ENCODE assay signal across 8 mouse cellular contexts in genomic region chr15:85734571-85735033, GRCm38 (mm10). TPM values are rescaled to one million over a fixed set of nuclear protein-coding genes. Genes with fewer than 3 reads are reported as not detected.
DNase-seq lines count a peak whose midpoint lies in the region; ATAC-seq and TF ChIP-seq lines count a peak whose summit lies in the region.

TSS of gene Ppara (plus strand) at chr15:85734983.

- no peak within 1 kb of the TSS for H3K27ac ChIP-seq in heart, embryonic 11.5 days (ENCODE audit: low read depth, low read length)
- H3K27ac ChIP-seq in kidney, postnatal 0 days = peak within 1 kb of the TSS; percentile 50

- no peaks in the 10 kb centered on the region for H3K36me3 ChIP-seq in erythroblast, embryonic 14.5 days (ENCODE audit: control insufficient read depth)
- no peaks in the 10 kb centered on the region for H3K36me3 ChIP-seq in heart, embryonic 11.5 days (ENCODE audit: control insufficient read depth, insufficient read depth, low read length)
- H3K36me3 ChIP-seq in kidney, postnatal 0 days (ENCODE audit: insufficient read depth, low read length) = no peaks in the 10 kb centered on the region

- TF ChIP-seq CTCF in kidney, postnatal 0 days (IDR thresholded peaks at IDR 0.05; ENCODE audit: low read depth) = no peak

- H3K9ac ChIP-seq in heart, embryonic 11.5 days (ENCODE audit: low read depth, low read length) = peak within 1 kb of the TSS; percentile 64
- peak within 1 kb of the TSS; percentile 69 for H3K9ac ChIP-seq in kidney, postnatal 0 days (ENCODE audit: low read depth, low read length)

- H3K4me2 ChIP-seq in heart, embryonic 11.5 days = peak within 1 kb of the TSS; percentile 82
- peak within 1 kb of the TSS; percentile 93 for H3K4me2 ChIP-seq in kidney, postnatal 0 days (ENCODE audit: low read length)

- no peaks in the 10 kb centered on the region for H3K9me3 ChIP-seq in erythroblast, embryonic 14.5 days (ENCODE audit: control insufficient read depth, low read length)
- no peaks in the 10 kb centered on the region for H3K9me3 ChIP-seq in heart, embryonic 11.5 days (replicated peaks; ENCODE audit: control insufficient read depth, low read length)
- H3K9me3 ChIP-seq in kidney, postnatal 0 days (replicated peaks; ENCODE audit: low read length) = no peaks in the 10 kb centered on the region

- H3K27me3 ChIP-seq in erythroblast, embryonic 14.5 days (ENCODE audit: control insufficient read depth) = peaks cover 42% of the 10 kb centered on the region
- H3K27me3 ChIP-seq in heart, embryonic 11.5 days (ENCODE audit: control insufficient read depth, insufficient read depth, low read length) = peaks cover 61% of the 10 kb centered on the region
- no peaks in the 10 kb centered on the region; the same call in 1 of the 2 replicates for H3K27me3 ChIP-seq in kidney, postnatal 0 days (ENCODE audit: insufficient read depth, low read length)

- WGBS in heart, embryonic 11.5 days (ENCODE audit: insufficient replicate concordance) = 5% methylated on average over 24 of the region's 28 CpGs
- WGBS in kidney, postnatal 0 days = 3% methylated on average over 28 of the region's 28 CpGs

- DNase-seq in adrenal gland, postnatal 4 days (ENCODE audit: low spot score in 2 of 2) = no peak
- DNase-seq in kidney, postnatal 0 days (ENCODE audit: low spot score) = peak; percentile 14
- peak; percentile 20 for DNase-seq in neural tube, embryonic 10.5 days (ENCODE audit: extremely low spot score, low spot score)
- DNase-seq in spleen, postnatal 10 days (ENCODE audit: low spot score in 2 of 2) = no peak

- peaks cover 10% of the 10 kb centered on the region for H3K4me1 ChIP-seq in erythroblast, embryonic 14.5 days (ENCODE audit: control insufficient read depth)
- no peaks in the 10 kb centered on the region for H3K4me1 ChIP-seq in heart, embryonic 11.5 days (ENCODE audit: control insufficient read depth, insufficient read depth, low read length)
- no peaks in the 10 kb centered on the region; the same call in 1 of the 2 replicates for H3K4me1 ChIP-seq in kidney, postnatal 0 days (replicated peaks; ENCODE audit: insufficient read depth, low read length)

- no peak for ATAC-seq in erythroblast, adult 5-6 weeks (replicated peaks; ENCODE audit: low FRiP score, poor library complexity, severe bottlenecking)
- ATAC-seq in heart, embryonic 11.5 days (replicated peaks; ENCODE audit: insufficient number of reproducible peaks, low FRiP score, low TSS enrichment) = 0 out of 2 replicates have a peak, but pooled peaks have one; percentile 44
- ATAC-seq in kidney, postnatal 0 days (replicated peaks; ENCODE audit: low FRiP score, low read depth) = peak; percentile 26; the same call in 1 of the 2 replicates
- no peak for ATAC-seq in megakaryocyte progenitor cell, adult 5-6 weeks (replicated peaks; ENCODE audit: poor library complexity)

- peak within 1 kb of the TSS; percentile 57 for H3K4me3 ChIP-seq in erythroblast, embryonic 14.5 days (replicated peaks)
- H3K4me3 ChIP-seq in heart, embryonic 11.5 days (ENCODE audit: low read depth, low read length) = peak within 1 kb of the TSS; percentile 72
- H3K4me3 ChIP-seq in kidney, postnatal 0 days (replicated peaks; ENCODE audit: low read depth, low read length) = peak within 1 kb of the TSS; percentile 80

RNA-seq across cellular contexts. Expression of gene Ppara, which starts in this region (rescaled TPM):
- not detected in 2 replicates for polyA plus RNA-seq in erythroblast, embryonic 14.5 days (2012)
- not detected in 2 replicates for total RNA-seq in erythroblast, adult 5-6 weeks (2015; ENCODE audit: low replicate concordance)
- not detected in 2 replicates for total RNA-seq in erythroblast, adult 5-6 weeks (2017; ENCODE audit: low replicate concordance)
- 10 to 100 TPM; 17.2 to 29.4 TPM for total RNA-seq in adrenal gland, postnatal 4 days (2021)
- polyA plus RNA-seq in heart, embryonic 11.5 days (2014; fragmentation: Nextera tagmentation; extraction: Ambion mirVana) = 1.7 and 2.8 TPM in 2 replicates
- polyA plus RNA-seq in kidney, postnatal 0 days (2015; fragmentation: Nextera tagmentation; extraction: Ambion mirVana) = 10.9 and 12.0 TPM in 2 replicates
- total RNA-seq in megakaryocyte progenitor cell, adult 5-6 weeks (2015) = not detected in 2 replicates
- total RNA-seq in megakaryocyte progenitor cell, adult 5-6 weeks (2017) = not detected in 2 replicates

Comparison
In these comparisons a context has a peak if more than half of its experiments do, and no peak if none do; other contexts are left out.
1. RNA of gene Ppara (total RNA-seq): 17.2 to 29.4 TPM in adrenal gland, postnatal 4 days; not detected in erythroblast, adult 5-6 weeks and not detected in megakaryocyte progenitor cell, adult 5-6 weeks; every median in the first group is over 10 times any median in the second.
2. ATAC-seq: peak in heart, embryonic 11.5 days (single experiment) and kidney, postnatal 0 days (single experiment); none in erythroblast, adult 5-6 weeks (single experiment) and megakaryocyte progenitor cell, adult 5-6 weeks (single experiment).
3. DNase-seq: peak in kidney, postnatal 0 days (single experiment) and neural tube, embryonic 10.5 days (single experiment); none in adrenal gland, postnatal 4 days (0 of 2) and spleen, postnatal 10 days (0 of 2).
4. Peak in every context shown above with its lines, with median percentiles within 50 percentile points of each other: H3K4me3 ChIP-seq.